Mouse (Mus musculus) megakaryocyte, embryonic 14.5 days (primary cell): ENCODE measurements around the gene Trip4.

ENCODE experiments used
- FLI1 ChIP-seq: IDR thresholded peaks from 2 replicates; pipeline ENCODE4 v1.6.1; 2012; ENCODE audit warnings: low read length, inconsistent platforms, mixed read lengths
- GATA1 ChIP-seq: IDR thresholded peaks from 3 replicates; pipeline ENCODE4 v1.6.1; 2012; ENCODE audit warnings: mixed read lengths, low read length, inconsistent platforms, borderline replicate concordance

GRCm38 (mm10) chr9:65789788-65790187 lies 118.8 kb downstream of the Trip4 start:
- TF ChIP-seq GATA1 (no peak), FLI1 (no peak)
